Mouse (Mus musculus) frontal cortex, postnatal 36 days (tissue): ENCODE results near the gene Ngfr.
"Not testable (repeated sequence)": the region's sequence is repeated elsewhere in the genome, so short reads cannot be mapped to it uniquely, and the experiment has no call there.

ENCODE experiments used
- DNase-seq, 2 experiments: peaks; one replicate each; pipeline ENCODE4 v3.0.0; 2022; ENCODE audit warnings: low spot score in 2 of 2

Gene Ngfr

DNA sequence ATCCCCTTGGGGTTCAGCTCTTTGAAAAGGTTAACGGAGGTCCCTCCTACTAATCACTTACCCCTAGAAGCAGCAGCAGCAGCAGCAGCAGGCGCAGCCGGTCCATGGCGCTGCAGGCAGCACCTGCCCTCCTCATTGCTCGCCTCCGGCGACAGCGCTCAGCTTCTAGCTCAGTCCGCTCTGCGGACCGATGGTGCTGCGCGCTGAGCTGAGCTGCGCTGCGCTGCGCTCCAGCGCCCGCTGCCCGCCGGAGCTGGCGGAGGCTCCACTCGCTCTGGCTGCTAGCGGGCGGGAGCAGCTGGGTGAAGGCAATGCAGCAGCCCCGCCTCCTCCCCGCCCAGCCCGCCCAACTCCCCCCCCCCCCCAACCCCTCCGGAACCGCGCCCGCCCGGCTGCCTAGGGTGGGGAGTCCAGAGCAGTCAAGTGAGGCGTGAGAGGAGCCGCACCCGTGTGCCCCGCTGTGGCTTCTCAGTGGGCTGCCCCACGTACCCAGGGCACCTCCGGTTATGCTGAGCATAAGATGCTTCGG is at the start of gene Ngfr:
Gene Ngfr (minus strand): TSS at position 313 of the 529 bp plus-strand sequence.
- DNase-seq: peak; percentile 47 to 52

DNA sequence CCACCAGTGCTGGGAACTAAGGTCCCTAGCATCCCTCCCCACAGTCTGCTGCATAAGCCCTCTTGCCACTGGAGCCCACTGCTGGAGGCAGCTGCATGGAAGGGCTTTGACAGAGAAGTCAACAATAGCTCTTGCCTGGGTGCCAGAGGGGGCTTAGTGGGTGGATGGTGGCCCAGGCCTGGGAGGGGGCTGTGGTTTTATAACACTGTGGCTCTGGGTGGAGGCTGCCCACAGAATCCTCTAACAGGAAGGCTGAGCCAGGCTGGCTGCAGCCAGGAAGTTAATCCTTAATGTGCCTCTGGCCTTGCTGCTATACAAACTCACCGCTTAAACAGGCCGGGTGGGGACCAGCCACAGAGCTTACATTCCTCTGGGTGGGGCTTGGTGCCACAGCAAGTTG is 47.5 kb upstream of the Ngfr start:
- no peak for DNase-seq

DNA sequence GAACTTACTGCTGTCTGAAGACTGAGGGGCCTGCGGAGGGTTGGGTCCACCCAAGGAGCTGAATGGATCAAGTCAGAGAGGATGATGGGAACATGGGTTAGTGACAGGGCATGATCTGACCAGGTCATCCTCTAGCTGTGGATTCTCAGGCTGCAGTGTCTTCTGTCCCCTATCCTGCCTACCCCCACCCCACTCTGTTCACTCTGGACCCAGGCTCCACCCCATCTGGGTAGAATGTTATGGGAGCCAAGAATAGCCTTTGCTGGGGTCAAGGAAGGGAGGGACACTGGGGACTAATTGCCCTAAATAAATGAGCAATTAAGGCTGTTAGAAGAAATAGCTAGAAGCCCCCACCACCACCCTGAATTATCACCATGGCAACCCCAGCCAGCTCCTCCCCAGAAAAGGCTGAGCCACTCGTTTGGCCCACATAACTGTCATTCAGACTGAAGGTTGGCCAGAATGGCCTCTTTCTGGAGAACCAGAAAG is 46.0 kb upstream of the Ngfr start:
- peak in 1 of 2 experiments; percentile 6 for DNase-seq

DNA sequence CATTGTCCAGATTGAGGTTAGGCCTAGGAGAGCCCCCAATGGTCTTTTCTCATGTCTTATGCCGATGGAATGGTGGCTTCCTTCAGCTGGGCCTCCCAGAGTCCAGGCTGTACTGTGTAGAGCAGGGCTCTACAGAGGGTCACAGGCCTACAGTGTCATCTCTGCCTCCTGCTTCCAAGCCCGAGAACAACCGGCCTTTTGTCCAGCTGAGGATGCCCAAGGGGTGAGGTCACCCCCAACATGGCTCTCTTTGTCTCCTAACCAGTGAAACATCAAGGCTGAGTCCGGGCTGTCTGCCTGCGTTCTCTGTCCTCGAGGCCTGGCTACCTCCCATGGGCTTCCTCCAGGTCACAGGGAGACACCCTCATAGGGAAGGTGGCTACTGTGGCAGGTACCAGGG is 44.9 kb upstream of the Ngfr start:
- no peak for DNase-seq

DNA sequence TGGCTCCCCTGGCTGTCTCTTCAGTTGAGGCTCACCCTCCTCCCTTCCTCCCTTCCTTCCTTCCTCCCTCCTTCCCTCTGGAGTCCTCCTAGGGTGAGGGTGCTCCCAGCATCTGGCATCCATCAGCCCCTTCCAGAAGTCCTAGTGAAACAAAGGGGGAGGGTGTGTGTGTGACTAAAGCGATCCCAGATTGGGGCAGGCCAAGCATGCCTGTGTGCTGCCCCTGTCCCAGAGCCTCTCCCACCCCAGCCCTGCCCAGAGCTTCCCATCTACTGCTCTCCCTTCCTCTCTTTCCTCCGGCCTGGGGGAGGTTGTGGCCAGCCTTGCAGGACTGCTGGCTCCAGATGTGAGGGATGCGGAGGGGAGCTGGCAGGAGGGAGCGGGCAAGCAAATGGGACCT is 43.8 kb upstream of the Ngfr start:
- no peak for DNase-seq

DNA sequence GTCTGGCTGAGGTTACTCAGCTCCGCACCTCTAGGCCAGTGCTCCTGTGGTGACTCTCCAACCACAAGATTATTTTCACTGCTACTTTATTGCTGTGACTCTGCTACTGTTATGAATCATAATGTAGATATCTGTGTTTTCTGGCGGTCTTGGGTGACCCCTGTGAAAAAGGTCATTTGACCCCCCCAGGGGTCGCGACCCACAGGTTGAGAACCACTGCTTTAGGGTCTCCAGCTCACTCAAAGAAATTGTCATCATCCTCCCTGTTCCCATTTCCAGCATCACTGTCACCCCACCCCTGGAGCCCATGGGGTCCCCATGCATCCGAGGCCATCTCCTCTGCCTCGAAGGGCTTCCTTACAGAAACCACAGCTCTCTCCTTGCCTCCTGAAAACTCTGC is 43.0 kb upstream of the Ngfr start:
- no peak for DNase-seq

DNA sequence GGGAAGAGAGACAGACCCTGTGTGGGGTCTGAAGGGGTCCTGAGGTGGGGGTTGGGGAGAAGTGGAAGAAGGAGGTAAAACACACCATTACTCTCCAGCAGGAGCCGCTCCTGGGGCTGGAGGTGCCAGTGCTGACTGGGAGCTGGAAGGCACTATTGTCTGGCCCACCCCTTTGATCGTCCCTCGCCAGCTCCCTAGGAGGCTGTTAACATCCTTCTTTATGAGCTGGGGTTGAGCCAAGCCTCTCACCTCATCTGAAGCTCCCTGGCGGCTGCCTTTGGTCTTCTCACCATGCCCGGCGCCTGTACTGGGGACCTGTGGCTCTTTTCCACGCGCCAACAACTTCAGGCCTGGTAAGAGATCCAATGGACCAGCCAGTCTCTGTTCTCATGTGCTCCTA is 34.9 kb upstream of the Ngfr start:
- no peak for DNase-seq

DNA sequence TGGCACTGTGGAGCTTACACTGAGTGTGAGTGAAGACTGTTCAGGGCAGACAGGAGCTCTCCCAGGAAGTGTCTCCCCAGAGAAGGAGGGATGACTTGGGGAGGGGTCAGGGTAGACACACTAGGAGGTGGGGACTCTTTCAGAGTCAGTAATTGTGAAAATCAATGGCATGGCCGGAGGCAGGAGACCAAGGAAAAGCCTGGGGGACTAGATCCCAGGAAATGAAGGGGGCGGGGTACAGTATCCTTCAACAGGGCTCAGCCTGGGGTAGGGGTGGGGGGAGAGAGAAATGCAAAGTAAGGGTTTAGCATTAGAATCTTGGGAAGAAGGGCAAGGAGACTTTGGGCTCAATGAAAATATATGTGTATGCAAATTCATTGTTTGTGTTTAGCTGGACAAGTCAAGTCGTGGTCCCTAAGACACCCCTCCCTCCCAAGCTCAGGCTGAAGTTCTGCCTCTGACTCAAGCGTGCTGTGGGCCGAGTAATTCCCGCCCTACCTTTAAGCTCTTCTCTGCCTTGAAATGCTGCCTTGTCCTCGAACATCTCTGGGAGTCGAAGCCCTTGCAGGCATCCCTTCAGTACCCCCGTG is 34.1 kb upstream of the Ngfr start:
- no peak for DNase-seq

DNA sequence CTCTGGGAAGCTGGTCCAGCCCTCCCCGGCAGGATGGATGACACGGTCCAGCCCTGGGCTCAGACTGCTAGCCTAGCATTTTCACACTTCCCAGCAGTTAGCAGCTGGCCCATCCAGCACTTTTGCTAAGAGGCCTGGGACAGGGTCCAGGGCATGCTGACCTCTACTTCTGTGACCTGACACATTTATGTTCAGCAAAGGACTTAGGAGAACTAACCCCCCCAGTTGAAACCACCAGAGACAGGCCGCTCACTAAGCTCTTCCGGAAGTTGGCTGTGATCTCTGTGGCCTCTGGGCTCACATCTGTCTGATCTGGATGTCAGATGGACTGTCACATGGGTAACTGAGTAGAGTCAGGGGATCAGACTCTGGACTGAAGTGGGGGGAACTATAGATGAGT is 33.5 kb upstream of the Ngfr start:
- no peak for DNase-seq

DNA sequence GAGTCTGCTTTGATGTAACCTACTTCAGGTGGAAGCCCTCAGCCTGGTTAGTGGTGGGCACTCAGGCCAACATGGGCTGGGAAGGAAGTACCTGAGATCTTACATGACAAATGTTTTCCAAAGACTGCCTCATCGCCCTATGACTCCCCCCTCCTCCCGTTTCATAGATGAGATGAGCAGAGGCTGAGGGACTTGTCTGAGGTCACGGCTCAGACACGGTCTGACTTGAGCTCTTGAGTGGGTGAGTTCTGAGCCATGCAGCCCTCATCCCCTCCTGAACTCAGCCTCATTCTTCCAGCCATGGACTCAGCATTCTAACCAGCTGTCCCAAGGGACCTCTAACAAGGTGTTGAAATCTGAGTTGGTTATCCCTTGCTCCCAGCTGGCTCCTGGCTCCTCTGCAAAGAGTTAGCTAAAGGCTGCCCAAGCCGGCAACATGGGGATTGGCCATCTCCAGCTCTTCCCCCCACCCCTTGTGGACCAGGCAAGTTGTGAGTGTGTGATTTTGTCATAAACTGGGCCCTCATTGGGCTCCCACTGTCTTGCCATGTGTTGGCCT is 32.4 kb upstream of the Ngfr start:
- no peak for DNase-seq

DNA sequence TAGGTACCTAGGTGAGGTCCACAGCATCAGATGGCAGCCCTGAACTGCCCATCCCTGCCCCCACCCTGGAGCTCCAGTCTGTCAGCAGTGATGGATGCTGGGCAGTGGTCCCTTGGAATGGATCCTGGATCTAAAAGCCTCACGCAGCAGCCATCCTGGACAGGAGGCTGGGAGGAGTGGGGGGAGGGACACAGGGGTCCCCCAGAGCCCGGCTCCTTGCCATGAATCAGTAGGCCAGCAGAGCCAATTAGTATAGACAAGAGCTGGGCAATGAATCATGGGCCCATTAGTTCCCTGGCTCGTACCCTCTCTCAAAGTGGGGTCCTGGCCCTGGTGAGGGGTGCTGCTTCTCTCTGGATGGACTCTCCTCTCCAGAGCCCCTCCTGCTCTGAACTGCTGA is 31.5 kb upstream of the Ngfr start:
- DNase-seq: no peak

DNA sequence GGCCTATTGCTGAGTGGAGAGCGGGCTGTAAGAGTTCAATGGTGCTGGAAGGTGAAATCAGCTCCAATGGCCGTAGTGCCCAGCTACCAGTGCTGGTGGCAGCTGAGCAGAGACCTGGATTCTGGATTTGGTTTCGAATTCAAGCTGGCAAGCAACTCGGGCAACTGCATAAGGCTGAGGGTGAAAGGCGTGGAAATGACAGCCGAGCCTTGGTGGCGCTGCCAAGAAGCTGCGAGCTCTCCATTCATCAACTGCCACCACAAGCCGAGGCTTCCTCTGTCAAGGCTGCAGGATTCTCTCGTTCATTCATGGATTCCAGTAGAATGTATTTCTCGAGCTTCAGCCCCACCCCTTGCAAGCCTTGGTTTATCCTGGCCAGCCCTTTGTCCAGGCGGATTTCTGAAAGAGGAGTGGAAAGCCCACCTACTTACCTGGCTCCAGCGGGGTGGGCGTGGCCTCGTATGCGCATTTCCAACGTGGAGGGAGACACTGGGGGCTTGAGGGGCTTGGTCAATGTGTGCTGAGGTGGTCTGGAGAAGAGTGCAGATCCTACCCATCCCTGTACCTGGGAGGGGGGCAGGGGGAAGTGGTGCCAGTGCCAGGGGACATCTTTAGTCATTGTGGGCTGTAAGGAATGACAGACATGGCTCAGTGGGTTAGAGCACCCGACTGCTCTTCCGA is 30.4 kb upstream of the Ngfr start:
- DNase-seq: peak; percentile 26 to 62

DNA sequence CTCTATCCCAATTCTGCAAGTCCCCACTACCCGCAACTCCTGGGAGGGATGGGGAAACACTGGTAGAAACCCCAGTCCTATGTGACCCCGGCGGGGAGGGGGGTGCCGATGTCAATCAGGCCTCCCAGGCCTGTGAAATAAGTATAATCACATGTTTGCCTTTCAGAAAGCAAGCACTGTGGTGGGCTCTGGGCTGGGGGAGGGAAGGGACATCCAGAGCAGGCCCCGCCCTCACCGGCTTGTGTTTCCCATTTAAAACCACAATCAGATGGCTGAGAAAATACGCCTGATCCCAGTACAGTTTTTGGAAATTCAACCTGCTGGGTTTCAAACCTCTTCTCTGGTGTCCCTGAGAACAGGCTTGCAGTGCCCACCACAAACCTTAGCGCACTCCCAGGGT is 27.2 kb upstream of the Ngfr start:
- no peak for DNase-seq

DNA sequence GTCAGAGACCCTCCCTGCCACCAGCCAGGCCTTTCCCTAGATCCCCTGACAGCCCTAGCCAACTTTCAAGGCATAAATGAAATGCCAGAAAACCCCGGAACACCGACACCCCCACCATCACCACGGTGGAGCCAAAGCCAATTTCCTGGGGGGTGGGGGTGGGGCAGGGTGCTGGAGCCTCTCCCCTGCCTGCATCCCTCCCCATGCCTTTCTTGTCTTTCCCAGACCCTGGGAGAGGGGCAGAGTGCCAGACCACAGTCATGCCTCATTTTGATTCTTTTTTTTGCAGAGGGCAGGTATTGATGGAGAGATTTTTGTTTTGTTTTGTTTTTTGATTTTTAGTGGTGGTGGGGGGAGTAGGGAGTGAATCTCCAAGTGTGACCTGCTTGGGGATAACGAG is 23.7 kb upstream of the Ngfr start:
- no peak for DNase-seq

DNA sequence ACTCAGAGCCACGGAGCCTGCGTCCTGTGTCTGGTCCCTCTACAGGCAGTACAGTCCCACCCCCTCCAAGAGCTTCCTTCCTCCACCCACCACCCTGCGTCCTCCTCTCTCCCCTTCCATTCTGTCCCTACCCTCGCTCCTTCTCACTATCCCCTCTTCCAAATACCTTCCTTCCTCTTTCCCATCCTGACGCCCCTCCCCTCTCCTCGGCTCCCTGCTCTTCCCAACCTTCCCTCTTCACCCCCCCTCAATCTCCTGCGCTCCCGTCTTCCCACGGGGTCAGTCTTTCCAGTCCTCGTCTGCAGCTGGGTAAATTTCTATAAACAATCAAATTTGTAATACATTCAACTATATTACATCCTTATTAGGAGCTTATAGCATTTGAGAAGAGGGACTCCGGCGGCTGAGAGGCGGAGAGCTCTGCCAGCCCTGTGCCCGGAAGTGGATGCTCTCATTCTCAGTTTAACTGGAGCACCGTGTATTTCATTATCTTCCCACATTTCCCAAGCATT is 22.9 kb upstream of the Ngfr start:
- DNase-seq: peak in 1 of 2 experiments; percentile 18

DNA sequence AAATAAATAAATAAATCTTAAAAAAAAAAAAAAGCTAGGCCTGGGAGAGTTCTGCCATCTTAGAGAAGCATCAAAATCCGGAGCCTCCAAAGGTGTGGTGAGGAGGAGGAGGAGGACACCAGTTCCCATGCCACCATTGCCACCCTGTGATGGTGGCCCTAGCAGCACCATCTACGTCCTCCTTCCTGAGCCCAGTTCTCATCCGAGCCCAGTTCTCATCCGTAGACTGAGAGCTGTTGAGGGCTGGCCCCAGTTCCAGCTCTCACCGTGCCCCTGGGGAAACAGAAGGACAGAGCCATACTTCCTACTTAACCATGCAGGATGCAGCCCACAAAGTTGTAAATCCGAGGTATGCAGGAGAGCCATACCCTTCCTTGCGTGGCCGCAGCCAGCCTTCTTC is 22.4 kb upstream of the Ngfr start:
- no peak for DNase-seq

DNA sequence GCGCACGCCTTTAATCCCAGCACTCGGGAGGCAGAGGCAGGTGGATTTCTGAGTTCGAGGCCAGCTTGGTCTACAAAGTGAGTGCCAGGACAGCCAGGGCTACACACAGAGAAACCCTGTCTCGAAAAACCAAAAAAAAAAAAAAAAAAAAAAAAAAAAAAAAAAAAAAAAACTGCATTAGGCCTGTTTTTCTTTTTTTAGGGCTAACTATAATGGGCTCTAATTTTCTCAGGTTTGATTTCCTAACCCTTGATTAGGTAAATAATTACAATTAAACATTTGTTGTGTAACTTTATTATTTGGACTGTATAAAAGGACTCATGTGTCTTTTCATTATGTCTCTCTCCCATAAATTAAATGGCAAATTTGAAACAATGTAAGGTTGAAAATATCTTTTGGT is 19.8 kb upstream of the Ngfr start:
- not testable (repeated sequence) for DNase-seq

DNA sequence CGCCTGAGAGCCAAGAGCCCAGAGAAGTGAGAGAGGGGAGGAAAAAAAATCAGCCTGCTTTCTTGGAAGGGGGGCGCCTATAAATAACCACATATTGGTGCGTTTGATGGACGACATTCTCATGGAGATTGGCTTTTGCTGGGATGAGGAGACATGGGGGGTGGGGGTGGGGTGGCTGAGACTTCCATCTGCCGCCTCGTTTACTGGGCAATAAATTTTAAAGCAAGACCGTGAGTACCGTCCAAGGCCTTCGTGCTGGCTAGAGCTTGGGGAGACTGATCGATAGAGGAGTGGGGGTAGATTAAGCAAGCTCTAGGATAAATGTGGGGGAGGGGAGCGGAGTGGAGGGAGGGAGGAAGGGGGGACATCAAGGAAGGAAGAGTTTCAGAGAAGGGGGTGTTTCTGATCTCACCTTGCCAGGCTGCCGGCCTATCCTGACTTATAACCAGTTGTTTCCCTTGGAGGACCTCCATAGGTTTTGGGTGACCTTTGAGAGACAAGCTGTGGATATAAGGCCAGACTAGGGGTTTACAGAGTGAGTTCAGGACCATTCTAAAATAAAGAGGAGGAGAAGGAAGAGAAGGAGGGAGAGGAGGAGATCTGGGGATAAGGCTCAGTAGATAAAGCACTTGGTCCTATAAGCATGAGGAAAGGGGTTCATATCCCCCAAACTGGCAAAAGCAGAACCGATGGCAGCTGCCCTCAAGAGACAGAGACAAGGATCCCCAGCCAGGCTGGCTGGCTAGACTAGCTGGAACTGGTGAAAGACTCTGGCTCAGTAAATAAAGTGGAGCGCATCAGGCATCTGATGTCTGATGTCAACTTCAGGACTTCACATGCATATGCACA is 10.9 kb upstream of the Ngfr start:
- no peak for DNase-seq

DNA sequence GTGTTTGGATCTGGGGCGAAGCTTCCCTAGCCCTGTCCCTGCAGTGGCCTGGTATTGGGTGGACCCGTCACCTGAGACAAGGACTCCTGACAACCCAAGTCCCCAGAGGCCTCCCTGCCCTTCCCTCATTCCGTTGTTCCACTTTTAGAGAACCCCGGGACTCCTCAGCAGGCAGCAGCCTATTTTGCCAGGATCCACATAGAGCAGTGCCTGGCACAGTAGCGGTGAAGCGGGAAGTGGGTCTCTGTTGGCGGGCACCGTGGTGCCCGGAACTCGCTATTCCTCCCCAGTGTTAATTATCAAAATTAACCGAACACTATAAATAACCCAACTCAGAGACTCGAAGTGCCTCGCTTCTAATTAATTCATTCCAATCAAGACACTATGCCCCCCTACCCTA is 10.2 kb upstream of the Ngfr start:
- no peak for DNase-seq

DNA sequence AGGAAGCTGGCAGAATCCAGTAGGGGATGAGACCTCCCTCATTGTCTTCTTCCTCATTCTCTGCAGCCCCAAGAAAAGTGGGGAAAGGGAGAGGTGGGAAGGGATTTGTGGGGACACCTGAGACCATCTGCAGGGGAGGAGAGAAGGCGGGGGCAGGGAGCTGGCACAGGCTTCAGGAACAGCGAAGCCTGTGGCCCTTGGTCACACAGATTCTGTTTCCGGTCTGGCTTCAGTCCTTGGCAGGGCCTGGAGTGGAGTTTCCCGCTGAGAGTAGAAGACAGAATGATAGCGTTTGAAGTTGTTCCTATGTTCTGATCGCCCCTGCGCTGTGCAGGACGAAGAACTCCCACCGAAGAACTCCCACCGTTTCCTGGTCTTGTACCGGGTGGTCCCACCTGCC is 9.2 kb upstream of the Ngfr start:
- no peak for DNase-seq

DNA sequence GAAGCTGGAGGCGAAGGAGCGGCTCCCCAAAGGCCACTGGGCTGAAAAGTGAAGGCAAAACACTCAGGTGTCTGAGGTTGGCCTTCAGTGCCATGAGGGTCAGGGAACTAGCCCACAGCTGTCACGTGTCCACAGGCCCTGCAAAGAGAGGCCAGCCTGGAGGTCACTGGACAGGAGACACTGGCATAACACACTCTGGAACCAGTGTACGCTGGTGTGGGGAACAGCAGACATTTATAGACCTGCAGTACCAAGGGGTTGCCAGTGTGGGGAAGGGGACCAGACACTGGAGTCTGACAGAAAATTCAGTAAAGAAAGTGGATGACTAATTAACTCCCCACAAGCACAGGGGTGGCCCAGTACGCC is 8.6 kb upstream of the Ngfr start:
- no peak for DNase-seq
